Mouse (Mus musculus): ENCODE data around the gene Ptcd1. TPM values are rescaled to one million over a fixed set of nuclear protein-coding genes. Genes with fewer than 3 reads are reported as not detected.
A peak's percentile ranks its signal among the peaks of the same experiment; 100 is the strongest.

Ptcd1 gene
- polyA plus RNA-seq, 1 experiment from 2014 or later: 15.0 TPM

DNA sequence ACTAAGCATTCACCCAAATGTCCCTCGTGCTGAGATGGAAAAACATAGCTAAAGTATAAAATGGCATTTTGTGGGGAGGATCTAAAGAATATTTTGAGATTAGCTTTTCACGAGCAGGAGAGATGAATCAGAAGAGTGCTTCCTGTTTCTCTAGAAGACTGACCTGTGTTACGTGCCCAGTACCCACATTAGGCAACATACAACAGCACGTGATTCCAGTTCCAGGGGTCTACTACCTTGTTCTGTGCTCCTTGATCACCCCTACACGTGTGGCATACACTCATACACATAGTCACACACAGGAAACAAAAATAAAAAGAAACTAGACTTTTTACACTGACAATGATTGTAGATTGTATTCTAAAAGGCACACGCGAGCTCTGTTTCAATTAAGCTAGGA lies 33.5 kb upstream of the Ptcd1 start:
- H3K27ac ChIP-seq: no peak overlapping the region
- H3K36me3 ChIP-seq: peaks cover 15% of the 10 kb centered on the region
- H3K4me3 ChIP-seq: no peak overlapping the region
- peaks cover 15% of the 10 kb centered on the region for H3K4me1 ChIP-seq
- 76% methylated on average over 7 of the region's 7 CpGs for WGBS
- no peak for DNase-seq (ENCODE audit: low spot score)
- no peaks in the 10 kb centered on the region for H3K27me3 ChIP-seq (ENCODE audit: insufficient read depth, poor library complexity, severe bottlenecking)
- H3K9me3 ChIP-seq: no peaks in the 10 kb centered on the region

DNA sequence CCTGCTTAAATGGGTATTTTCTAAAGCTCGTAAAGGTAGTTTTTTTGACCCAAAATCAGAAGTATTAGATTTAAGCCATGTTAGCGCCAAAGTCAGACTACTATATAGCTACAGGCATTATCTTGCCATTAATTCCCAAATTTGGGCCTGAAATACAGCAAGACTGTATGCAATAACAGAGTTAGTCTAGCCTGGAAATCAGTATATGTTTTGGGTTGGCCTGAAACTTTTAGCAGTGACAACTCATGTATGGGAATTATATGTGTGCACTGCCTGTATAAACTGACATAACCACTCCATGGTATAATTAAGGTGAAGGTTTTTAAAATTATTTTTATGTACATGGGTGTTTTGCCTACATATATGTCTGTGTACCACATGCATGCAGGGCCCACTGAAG lies 25.1 kb upstream of the Ptcd1 start, which contains the start of gene Atp5j2:
Gene Atp5j2, minus strand, starts transcription at position 101 of the 400 bp plus-strand sequence.
- no peaks in the 10 kb centered on the region for H3K9me3 ChIP-seq
- DNase-seq (ENCODE audit: low spot score): no peak
- 88% methylated on average over 2 of the region's 2 CpGs for WGBS
- peaks cover 19% of the 10 kb centered on the region for H3K4me1 ChIP-seq
- H3K27me3 ChIP-seq (ENCODE audit: insufficient read depth, poor library complexity, severe bottlenecking): no peaks in the 10 kb centered on the region
- H3K36me3 ChIP-seq: peaks cover 47% of the 10 kb centered on the region
- peak within 1 kb of the TSS; percentile 97 for H3K27ac ChIP-seq
- peak within 1 kb of the TSS; percentile 90 for H3K4me3 ChIP-seq

DNA sequence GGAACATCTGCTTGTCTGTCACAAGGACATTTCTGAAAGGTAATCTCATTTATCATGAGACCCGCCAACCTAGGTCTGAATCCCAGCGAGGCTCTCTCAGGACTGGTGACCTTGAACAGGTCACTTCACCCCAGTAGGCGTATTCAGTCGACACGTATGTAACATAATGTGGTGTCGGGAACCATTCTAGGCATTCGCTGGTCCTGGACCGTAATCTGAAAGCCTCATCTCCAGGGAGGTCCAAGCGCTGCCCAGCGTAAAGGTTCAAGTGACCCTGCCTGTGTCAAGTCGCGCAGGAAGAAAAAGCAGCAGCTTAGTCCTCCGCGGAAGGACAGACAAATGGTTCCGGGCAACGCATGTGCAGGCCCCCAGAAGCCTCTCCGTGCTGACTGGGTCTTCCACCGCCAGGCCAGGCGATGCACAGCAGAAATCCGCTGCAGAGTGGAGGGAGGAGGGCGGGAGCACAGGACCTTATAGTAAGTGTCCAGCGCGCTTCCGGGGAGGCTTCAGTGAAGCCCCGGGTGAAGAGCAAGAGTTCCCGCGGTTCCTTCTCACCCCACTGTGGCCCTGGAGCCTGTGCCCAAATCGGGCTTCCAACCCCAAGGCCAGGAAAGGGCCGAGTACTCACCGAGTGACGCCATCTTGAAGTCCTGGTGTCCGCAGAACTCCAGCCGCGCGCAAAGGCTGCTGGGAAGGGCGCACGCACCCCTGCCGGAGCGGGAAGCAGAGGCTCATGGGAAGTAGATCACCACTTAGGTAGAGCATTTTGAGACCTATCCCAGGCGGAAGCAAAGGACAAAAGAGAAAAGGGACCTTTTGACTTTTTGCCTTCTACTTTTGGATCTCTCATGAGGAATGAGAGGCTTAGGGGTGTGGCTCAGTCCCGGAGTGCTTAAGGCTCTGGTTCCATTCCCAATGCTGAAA lies 24.2 kb upstream of the Ptcd1 start:
- peak overlapping the region; percentile 90 for H3K4me3 ChIP-seq
- H3K9me3 ChIP-seq: no peaks in the 10 kb centered on the region
- H3K27ac ChIP-seq: peak overlapping the region; percentile 97
- no peaks in the 10 kb centered on the region for H3K27me3 ChIP-seq (ENCODE audit: insufficient read depth, poor library complexity, severe bottlenecking)
- peaks cover 19% of the 10 kb centered on the region for H3K4me1 ChIP-seq
- peak; percentile 97 for DNase-seq (ENCODE audit: low spot score)
- WGBS: under 1% methylated on average over 41 of the region's 41 CpGs
- peaks cover 52% of the 10 kb centered on the region for H3K36me3 ChIP-seq

DNA sequence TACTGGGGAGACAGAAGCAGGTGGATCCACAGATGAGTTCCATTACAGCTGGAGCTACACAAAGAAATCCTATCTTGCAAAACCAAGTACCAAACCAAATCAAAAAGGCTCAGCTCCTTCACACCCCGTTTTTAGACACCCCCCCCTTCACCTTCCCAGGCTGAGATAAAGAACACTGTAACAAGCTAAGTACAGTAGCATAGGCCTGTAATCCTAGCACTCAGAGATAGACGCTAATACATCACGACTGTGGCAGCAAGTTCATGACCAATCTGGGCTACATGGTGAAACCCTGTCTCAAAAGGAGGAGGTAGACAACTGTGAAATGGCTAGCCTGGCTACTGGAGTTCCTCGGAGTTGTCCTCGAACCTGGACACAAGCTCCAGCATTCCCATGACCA lies 23.5 kb upstream of the Ptcd1 start:
- peak overlapping the region; percentile 90 for H3K4me3 ChIP-seq
- no peaks in the 10 kb centered on the region for H3K9me3 ChIP-seq
- DNase-seq (ENCODE audit: low spot score): no peak
- H3K27me3 ChIP-seq (ENCODE audit: insufficient read depth, poor library complexity, severe bottlenecking): no peaks in the 10 kb centered on the region
- peak overlapping the region; percentile 97 for H3K27ac ChIP-seq
- H3K4me1 ChIP-seq: peaks cover 19% of the 10 kb centered on the region
- peaks cover 52% of the 10 kb centered on the region for H3K36me3 ChIP-seq
- 35% methylated on average over 5 of the region's 5 CpGs for WGBS

DNA sequence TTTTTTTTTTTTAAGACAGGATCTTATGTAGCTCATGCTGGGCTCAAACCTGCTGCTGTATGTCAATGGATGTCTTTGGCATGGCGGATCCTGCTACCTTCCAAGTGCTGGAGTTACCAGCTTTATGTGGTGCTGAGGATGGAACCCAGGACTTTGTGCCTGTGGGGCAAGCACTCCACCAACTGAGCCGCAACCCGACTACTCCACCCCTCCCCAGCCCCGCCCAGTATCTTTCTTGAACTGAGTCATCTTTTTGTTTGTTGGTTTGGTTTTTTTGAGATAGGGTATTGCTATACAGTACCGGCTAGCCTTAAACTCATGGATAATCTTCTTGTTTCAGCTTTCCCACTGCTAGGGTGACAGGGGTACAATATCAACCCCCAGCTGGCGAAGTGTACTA lies 22.5 kb upstream of the Ptcd1 start:
- DNase-seq (ENCODE audit: low spot score): no peak
- Histone ChIP-seq H3K4me3 (no peak overlapping the region), H3K27me3 (ENCODE audit: insufficient read depth, poor library complexity, severe bottlenecking) (no peaks in the 10 kb centered on the region), H3K27ac (no peak overlapping the region), H3K9me3 (no peaks in the 10 kb centered on the region), H3K36me3 (peaks cover 52% of the 10 kb centered on the region), H3K4me1 (peaks cover 19% of the 10 kb centered on the region)
- 89% methylated on average over 6 of the region's 6 CpGs for WGBS

DNA sequence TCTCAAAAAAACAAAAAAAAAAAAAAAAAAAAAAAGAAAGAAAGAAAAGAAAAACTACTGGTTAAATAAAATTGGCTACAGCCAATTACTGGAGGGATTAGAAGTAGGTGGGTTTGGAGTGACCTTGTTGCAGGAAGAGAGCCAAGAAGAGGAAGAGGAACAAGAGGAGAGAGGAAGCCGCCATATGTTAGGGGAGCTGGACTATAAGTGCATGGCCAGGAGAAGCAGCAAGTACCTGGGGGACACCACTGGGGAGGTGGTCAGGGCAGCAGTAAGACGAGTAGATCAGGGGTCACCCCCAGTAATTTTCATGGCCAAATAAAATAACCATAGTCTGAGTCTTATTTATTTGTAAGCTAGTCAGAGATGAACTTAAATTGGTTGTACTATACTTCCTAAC lies 18.3 kb upstream of the Ptcd1 start:
- Histone ChIP-seq H3K4me1 (peaks cover 12% of the 10 kb centered on the region), H3K27me3 (ENCODE audit: insufficient read depth, poor library complexity, severe bottlenecking) (no peaks in the 10 kb centered on the region), H3K4me3 (no peak overlapping the region), H3K36me3 (peaks cover 88% of the 10 kb centered on the region), H3K9me3 (no peaks in the 10 kb centered on the region), H3K27ac (no peak overlapping the region)
- DNase-seq (ENCODE audit: low spot score): no peak
- WGBS: 94% methylated on average over 2 of the region's 2 CpGs

DNA sequence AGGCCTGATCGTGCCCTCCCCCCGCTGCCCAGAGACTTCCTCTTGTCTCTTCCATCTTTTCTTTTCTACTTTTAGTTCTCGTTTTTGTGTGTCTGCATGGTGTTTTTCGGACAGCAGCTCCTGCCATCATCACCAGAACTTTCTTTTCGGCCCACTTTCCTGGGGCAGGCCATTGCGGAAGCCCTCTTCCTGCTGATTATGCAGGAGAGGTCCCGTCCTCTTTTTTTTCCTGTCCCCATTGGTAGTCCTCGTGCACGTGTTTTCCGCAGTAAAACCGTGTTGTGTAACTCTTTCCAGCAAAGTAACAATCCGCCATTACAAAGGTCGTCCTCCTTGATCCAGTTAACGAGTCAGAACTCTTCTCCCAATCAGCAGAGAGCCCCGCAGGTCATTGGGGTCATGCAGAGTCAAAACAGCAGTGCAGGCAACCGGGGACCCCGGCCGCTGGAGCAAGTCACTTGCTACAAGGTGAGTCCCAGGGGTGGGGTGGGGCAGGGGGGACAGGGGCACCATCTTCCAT lies 11.6 kb upstream of the Ptcd1 start:
- H3K4me1 ChIP-seq: 0 out of 2 replicates have a peak, but pooled peaks cover 3% of the 10 kb centered on the region
- H3K9me3 ChIP-seq: no peaks in the 10 kb centered on the region
- H3K27ac ChIP-seq: no peak overlapping the region
- no peak for DNase-seq (ENCODE audit: low spot score)
- H3K4me3 ChIP-seq: no peak overlapping the region
- H3K36me3 ChIP-seq: peaks cover 100% of the 10 kb centered on the region
- 89% methylated on average over 18 of the region's 18 CpGs for WGBS
- H3K27me3 ChIP-seq (ENCODE audit: insufficient read depth, poor library complexity, severe bottlenecking): no peaks in the 10 kb centered on the region

DNA sequence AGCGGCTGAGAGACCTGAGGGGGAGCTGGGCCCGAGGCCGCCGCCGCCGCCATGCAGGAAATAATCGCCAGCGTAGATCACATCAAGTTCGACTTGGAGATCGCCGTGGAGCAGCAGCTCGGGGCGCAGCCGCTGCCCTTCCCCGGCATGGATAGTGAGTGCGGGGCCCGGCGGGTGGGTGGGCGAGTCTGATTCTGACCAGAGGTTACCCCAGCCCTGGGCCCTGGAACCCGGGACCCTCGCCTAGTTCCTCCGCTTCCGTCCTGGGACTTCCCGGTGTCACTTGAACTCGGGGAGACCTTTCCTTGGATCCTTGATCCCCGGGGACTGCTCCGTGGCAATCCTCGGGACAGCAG lies 376 bp upstream of the Ptcd1 start:
- Histone ChIP-seq H3K27ac (peak overlapping the region; percentile 91), H3K4me1 (peaks cover 30% of the 10 kb centered on the region), H3K27me3 (ENCODE audit: insufficient read depth, poor library complexity, severe bottlenecking) (no peaks in the 10 kb centered on the region), H3K9me3 (no peaks in the 10 kb centered on the region), H3K36me3 (peaks cover 52% of the 10 kb centered on the region), H3K4me3 (peak overlapping the region; percentile 84)
- DNase-seq (ENCODE audit: low spot score): no peak
- under 1% methylated on average over 28 of the region's 28 CpGs for WGBS

DNA sequence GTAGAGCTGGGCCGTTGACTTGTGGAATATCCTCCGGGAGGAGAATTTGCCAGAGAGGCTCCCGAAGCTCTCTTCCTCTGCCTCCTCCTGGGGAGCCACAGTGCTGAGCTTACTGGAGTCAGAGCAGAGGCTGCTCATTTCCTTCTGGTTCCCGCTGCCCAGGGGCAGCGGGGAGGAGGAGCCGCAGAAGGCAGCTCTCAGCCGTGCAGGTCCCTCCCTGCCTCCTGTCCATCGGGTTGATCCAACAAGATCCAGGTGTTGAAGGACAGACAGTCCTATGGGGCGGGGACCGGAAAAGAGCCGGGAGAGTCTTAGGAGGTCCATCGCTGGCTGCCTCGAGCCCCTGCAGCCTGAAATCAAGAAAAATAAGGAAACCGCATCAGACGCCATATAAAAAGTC lies 1.7 kb downstream of the Ptcd1 start:
- Histone ChIP-seq H3K27ac (no peak overlapping the region), H3K4me1 (peaks cover 30% of the 10 kb centered on the region), H3K27me3 (ENCODE audit: insufficient read depth, poor library complexity, severe bottlenecking) (no peaks in the 10 kb centered on the region), H3K9me3 (no peaks in the 10 kb centered on the region), H3K4me3 (no peak overlapping the region), H3K36me3 (peaks cover 50% of the 10 kb centered on the region)
- DNase-seq (ENCODE audit: low spot score): no peak
- WGBS: 84% methylated on average over 15 of the region's 15 CpGs

DNA sequence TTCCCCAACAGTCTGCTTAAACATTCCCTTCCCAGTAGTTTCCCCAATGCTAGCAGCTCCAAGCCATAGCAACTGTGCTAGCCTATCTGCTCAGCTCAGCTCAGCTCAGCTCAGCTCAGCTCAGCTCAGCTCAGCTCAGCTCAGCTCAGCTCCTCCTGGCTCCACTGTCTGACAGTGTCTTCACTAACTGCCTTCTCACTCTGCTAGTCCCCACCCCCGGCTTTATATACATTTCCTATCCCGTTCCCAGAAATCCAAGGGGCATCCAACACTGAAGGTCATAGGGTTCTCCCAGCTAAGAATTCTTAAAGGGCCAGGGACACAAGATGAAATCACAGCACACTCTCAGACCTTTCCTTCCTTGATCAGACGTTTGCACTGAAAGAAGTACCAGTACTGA lies 2.2 kb downstream of the Ptcd1 start:
- Histone ChIP-seq H3K27ac (no peak overlapping the region), H3K4me3 (0 out of 2 replicates have a peak overlapping the region, but pooled peaks have one; percentile 10), H3K9me3 (no peaks in the 10 kb centered on the region), H3K36me3 (peaks cover 52% of the 10 kb centered on the region), H3K4me1 (peaks cover 30% of the 10 kb centered on the region), H3K27me3 (ENCODE audit: insufficient read depth, poor library complexity, severe bottlenecking) (no peaks in the 10 kb centered on the region)
- DNase-seq (ENCODE audit: low spot score): no peak
- 58% methylated on average over 3 of the region's 3 CpGs for WGBS

DNA sequence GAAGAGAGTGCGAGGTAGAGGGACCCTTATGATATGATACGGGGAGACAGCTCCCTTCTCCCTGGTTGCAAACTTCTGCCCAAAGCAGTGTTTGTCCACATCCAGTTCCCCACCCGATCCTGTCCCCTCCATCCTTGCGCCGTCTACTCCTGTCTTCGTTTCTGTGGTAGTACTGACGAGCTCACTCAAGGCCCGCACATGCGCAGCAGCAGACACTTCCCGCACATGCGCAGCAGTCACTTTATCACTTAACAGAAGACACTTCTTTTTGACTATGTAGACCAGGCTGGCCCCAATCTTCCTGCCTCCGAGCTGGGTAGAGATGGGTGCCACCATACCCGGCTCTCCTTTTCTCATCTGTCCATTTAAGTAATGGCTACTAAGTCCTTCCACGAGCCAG lies 5.5 kb downstream of the Ptcd1 start:
- 94% methylated on average over 14 of the region's 14 CpGs for WGBS
- Histone ChIP-seq H3K27ac (no peak overlapping the region), H3K36me3 (peaks cover 79% of the 10 kb centered on the region), H3K4me1 (peaks cover 13% of the 10 kb centered on the region; the same call in 1 of the 2 replicates), H3K9me3 (no peaks in the 10 kb centered on the region), H3K27me3 (ENCODE audit: insufficient read depth, poor library complexity, severe bottlenecking) (no peaks in the 10 kb centered on the region), H3K4me3 (no peak overlapping the region)
- DNase-seq (ENCODE audit: low spot score): no peak

DNA sequence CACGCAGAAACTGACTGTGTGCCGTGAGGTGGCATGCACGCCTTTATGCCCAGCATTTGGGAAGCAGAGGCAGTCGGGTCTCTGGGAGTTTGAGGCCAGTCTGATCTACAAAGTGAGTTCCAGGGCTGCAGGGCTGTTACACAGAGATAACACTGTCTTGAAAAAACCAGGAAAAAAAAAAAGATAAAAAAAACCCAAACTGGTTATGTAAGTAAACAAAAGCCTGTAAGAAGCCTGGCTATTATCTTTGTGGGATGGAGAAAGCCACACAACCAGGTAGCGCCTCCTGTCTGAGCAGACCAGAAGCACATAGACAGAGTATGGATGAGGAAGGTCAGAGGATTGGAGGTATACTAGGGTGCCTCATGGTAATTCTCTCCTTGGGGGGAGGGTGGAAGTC lies 14.2 kb downstream of the Ptcd1 start:
- H3K4me1 ChIP-seq: no peaks in the 10 kb centered on the region
- H3K9me3 ChIP-seq: no peaks in the 10 kb centered on the region
- 83% methylated on average over 5 of the region's 5 CpGs for WGBS
- no peak overlapping the region for H3K27ac ChIP-seq
- no peaks in the 10 kb centered on the region for H3K27me3 ChIP-seq (ENCODE audit: insufficient read depth, poor library complexity, severe bottlenecking)
- no peak overlapping the region for H3K4me3 ChIP-seq
- peaks cover 93% of the 10 kb centered on the region for H3K36me3 ChIP-seq
- DNase-seq (ENCODE audit: low spot score): no peak

DNA sequence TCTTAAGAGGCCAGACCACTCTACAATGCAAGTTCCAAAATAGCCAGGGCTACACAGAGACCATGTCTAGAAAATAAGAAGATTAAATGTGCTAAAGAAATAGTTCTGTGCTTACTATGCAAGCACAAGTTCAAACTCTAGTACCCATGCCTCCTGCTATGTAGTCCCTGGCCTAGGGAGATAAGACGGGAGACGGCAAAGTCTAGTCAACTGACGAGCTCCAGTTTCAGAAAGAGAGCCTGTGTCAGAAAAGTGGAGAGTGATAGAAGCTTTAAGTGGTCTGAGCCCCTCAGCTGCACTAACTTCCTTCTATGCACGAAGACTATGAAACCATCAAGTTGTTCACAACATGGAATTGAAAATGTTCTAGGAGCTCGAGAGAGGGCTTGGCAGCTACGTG lies 17.6 kb downstream of the Ptcd1 start:
- H3K9me3 ChIP-seq: no peaks in the 10 kb centered on the region
- no peak for DNase-seq (ENCODE audit: low spot score)
- WGBS: 71% methylated on average over 6 of the region's 6 CpGs
- H3K27me3 ChIP-seq (ENCODE audit: insufficient read depth, poor library complexity, severe bottlenecking): no peaks in the 10 kb centered on the region
- H3K4me1 ChIP-seq: no peaks in the 10 kb centered on the region
- H3K27ac ChIP-seq: no peak overlapping the region
- peaks cover 98% of the 10 kb centered on the region for H3K36me3 ChIP-seq
- H3K4me3 ChIP-seq: no peak overlapping the region
